Mouse (Mus musculus): ENCODE data around the gene Ccdc126. TPM values are rescaled to one million over a fixed set of nuclear protein-coding genes. Genes with fewer than 3 reads are reported as not detected.

Ccdc126 gene
- polyA plus RNA-seq, 1 experiment from 2014 or later: 6.9 TPM

- Histone ChIP-seq H3K9me3 (replicated peaks) (no peaks in the 10 kb centered on the region), H3K4me2 (no peak overlapping the region), H3K4me3 (no peak overlapping the region), H3K27ac (no peak overlapping the region), H3K9ac (no peak overlapping the region), H3K27me3 (no peaks in the 10 kb centered on the region), H3K36me3 (ENCODE audit: poor library complexity, severe bottlenecking) (no peaks in the 10 kb centered on the region), H3K4me1 (no peaks in the 10 kb centered on the region; the same call in 1 of the 2 replicates)
- 85% methylated on average over 3 of the region's 3 CpGs for whole genome bisulfite sequencing
- ATAC-seq: no peak
Observed at GRCm38 (mm10) chr6:49321341-49321740, 2.3 kb downstream of the Ccdc126 start.

- Histone ChIP-seq H3K4me3 (no peak overlapping the region), H3K9me3 (replicated peaks) (no peaks in the 10 kb centered on the region), H3K36me3 (ENCODE audit: poor library complexity, severe bottlenecking) (no peaks in the 10 kb centered on the region), H3K4me2 (no peak overlapping the region), H3K27me3 (no peaks in the 10 kb centered on the region), H3K4me1 (no peaks in the 10 kb centered on the region; the same call in 1 of the 2 replicates), H3K27ac (no peak overlapping the region), H3K9ac (no peak overlapping the region)
- ATAC-seq: no peak
Observed at GRCm38 (mm10) chr6:49322056-49322455, 3.0 kb downstream of the Ccdc126 start.

GRCm38 (mm10) chr6:49322986-49323385, 3.9 kb downstream of the Ccdc126 start:
- ATAC-seq: no peak

GRCm38 (mm10) chr6:49324528-49324927, 5.5 kb downstream of the Ccdc126 start:
- no peak overlapping the region for H3K9ac ChIP-seq
- 63% methylated on average over 2 of the region's 2 CpGs for WGBS
- H3K27me3 ChIP-seq: no peaks in the 10 kb centered on the region
- H3K27ac ChIP-seq: no peak overlapping the region
- H3K4me2 ChIP-seq: no peak overlapping the region
- no peaks in the 10 kb centered on the region; the same call in 1 of the 2 replicates for H3K4me1 ChIP-seq
- ATAC-seq: no peak
- no peak overlapping the region for H3K4me3 ChIP-seq
- no peaks in the 10 kb centered on the region for H3K36me3 ChIP-seq (ENCODE audit: poor library complexity, severe bottlenecking)
- H3K9me3 ChIP-seq (replicated peaks): no peaks in the 10 kb centered on the region

More at GRCm38 (mm10) chr6:49322986-49323385, 3.9 kb downstream of the Ccdc126 start:
- 72% methylated on average over 2 of the region's 2 CpGs for whole genome bisulfite sequencing
- Histone ChIP-seq H3K9ac (no peak overlapping the region), H3K4me1 (no peaks in the 10 kb centered on the region; the same call in 1 of the 2 replicates), H3K4me3 (no peak overlapping the region), H3K9me3 (replicated peaks) (no peaks in the 10 kb centered on the region), H3K4me2 (no peak overlapping the region), H3K36me3 (ENCODE audit: poor library complexity, severe bottlenecking) (no peaks in the 10 kb centered on the region), H3K27ac (no peak overlapping the region), H3K27me3 (no peaks in the 10 kb centered on the region)

GRCm38 (mm10) chr6:49325294-49325693, 6.2 kb downstream of the Ccdc126 start:
- H3K4me1 ChIP-seq: no peaks in the 10 kb centered on the region; the same call in 1 of the 2 replicates
- no peak for ATAC-seq
- no peak overlapping the region for H3K9ac ChIP-seq
- no peak overlapping the region for H3K4me2 ChIP-seq
- no peak overlapping the region for H3K27ac ChIP-seq
- no peaks in the 10 kb centered on the region for H3K36me3 ChIP-seq (ENCODE audit: poor library complexity, severe bottlenecking)
- WGBS: 79% methylated on average over 1 of the region's 1 CpGs
- H3K27me3 ChIP-seq: no peaks in the 10 kb centered on the region
- no peaks in the 10 kb centered on the region for H3K9me3 ChIP-seq (replicated peaks)
- no peak overlapping the region for H3K4me3 ChIP-seq

GRCm38 (mm10) chr6:49326846-49327245, 7.8 kb downstream of the Ccdc126 start:
- Histone ChIP-seq H3K4me2 (no peak overlapping the region), H3K27ac (no peak overlapping the region), H3K4me3 (no peak overlapping the region), H3K36me3 (ENCODE audit: poor library complexity, severe bottlenecking) (no peaks in the 10 kb centered on the region), H3K4me1 (no peaks in the 10 kb centered on the region), H3K9me3 (replicated peaks) (no peaks in the 10 kb centered on the region), H3K9ac (no peak overlapping the region), H3K27me3 (no peaks in the 10 kb centered on the region)
- no peak for ATAC-seq
- 88% methylated on average over 3 of the region's 3 CpGs for WGBS

- H3K4me2 ChIP-seq: no peak overlapping the region
- H3K36me3 ChIP-seq (ENCODE audit: poor library complexity, severe bottlenecking): peaks cover 4% of the 10 kb centered on the region; the same call in 1 of the 2 replicates
- H3K9me3 ChIP-seq (replicated peaks): no peaks in the 10 kb centered on the region
- H3K27ac ChIP-seq: no peak overlapping the region
- H3K4me3 ChIP-seq: no peak overlapping the region
- H3K4me1 ChIP-seq: no peaks in the 10 kb centered on the region
- H3K27me3 ChIP-seq: no peaks in the 10 kb centered on the region
- H3K9ac ChIP-seq: no peak overlapping the region
- no peak for ATAC-seq
- 75% methylated on average over 5 of the region's 5 CpGs for WGBS
Observed at GRCm38 (mm10) chr6:49331369-49332059, 12.4 kb downstream of the Ccdc126 start.

GRCm38 (mm10) chr6:49332060-49332370, 12.9 kb downstream of the Ccdc126 start:
- H3K4me2 ChIP-seq: no peak overlapping the region
- WGBS: 72% methylated on average over 13 of the region's 13 CpGs
- no peak for ATAC-seq
- no peak overlapping the region for H3K4me3 ChIP-seq
- H3K36me3 ChIP-seq (ENCODE audit: poor library complexity, severe bottlenecking): peaks cover 4% of the 10 kb centered on the region; the same call in 1 of the 2 replicates
- H3K27me3 ChIP-seq: no peaks in the 10 kb centered on the region
- no peaks in the 10 kb centered on the region for H3K4me1 ChIP-seq
- no peak overlapping the region for H3K27ac ChIP-seq
- no peaks in the 10 kb centered on the region for H3K9me3 ChIP-seq (replicated peaks)
- no peak overlapping the region for H3K9ac ChIP-seq

- H3K4me1 ChIP-seq: no peaks in the 10 kb centered on the region
- H3K9ac ChIP-seq: no peak overlapping the region
- H3K27ac ChIP-seq: no peak overlapping the region
- no peak overlapping the region for H3K4me3 ChIP-seq
- peaks cover 4% of the 10 kb centered on the region; the same call in 1 of the 2 replicates for H3K36me3 ChIP-seq (ENCODE audit: poor library complexity, severe bottlenecking)
- H3K9me3 ChIP-seq (replicated peaks): no peaks in the 10 kb centered on the region
- 14% methylated on average over 9 of the region's 9 CpGs for WGBS
- ATAC-seq: no peak
- H3K27me3 ChIP-seq: no peaks in the 10 kb centered on the region
- H3K4me2 ChIP-seq: no peak overlapping the region
Observed at GRCm38 (mm10) chr6:49338566-49338965, 19.5 kb downstream of the Ccdc126 start.

GRCm38 (mm10) chr6:49339145-49339544, 20.1 kb downstream of the Ccdc126 start:
- H3K27me3 ChIP-seq: no peaks in the 10 kb centered on the region
- H3K9ac ChIP-seq: no peak overlapping the region
- ATAC-seq: no peak
- no peak overlapping the region for H3K4me3 ChIP-seq
- H3K9me3 ChIP-seq (replicated peaks): no peaks in the 10 kb centered on the region
- no peaks in the 10 kb centered on the region for H3K4me1 ChIP-seq
- H3K36me3 ChIP-seq (ENCODE audit: poor library complexity, severe bottlenecking): peaks cover 4% of the 10 kb centered on the region; the same call in 1 of the 2 replicates
- 33% methylated on average over 6 of the region's 6 CpGs for WGBS
- H3K4me2 ChIP-seq: no peak overlapping the region
- no peak overlapping the region for H3K27ac ChIP-seq

- Histone ChIP-seq H3K9me3 (replicated peaks) (no peaks in the 10 kb centered on the region), H3K4me3 (no peak overlapping the region), H3K9ac (no peak overlapping the region), H3K27ac (no peak overlapping the region), H3K4me2 (no peak overlapping the region), H3K4me1 (no peaks in the 10 kb centered on the region), H3K36me3 (ENCODE audit: poor library complexity, severe bottlenecking) (no peaks in the 10 kb centered on the region), H3K27me3 (no peaks in the 10 kb centered on the region)
- WGBS: 82% methylated on average over 14 of the region's 14 CpGs
- no peak for ATAC-seq
Observed at GRCm38 (mm10) chr6:49343737-49344469, 24.8 kb downstream of the Ccdc126 start.

- 93% methylated on average over 7 of the region's 7 CpGs for WGBS
- ATAC-seq: no peak
Observed at GRCm38 (mm10) chr6:49349826-49350225, 30.8 kb downstream of the Ccdc126 start.

More at GRCm38 (mm10) chr6:49349826-49350225, 30.8 kb downstream of the Ccdc126 start:
- H3K4me2 ChIP-seq: no peak overlapping the region
- no peaks in the 10 kb centered on the region for H3K4me1 ChIP-seq
- no peaks in the 10 kb centered on the region for H3K9me3 ChIP-seq (replicated peaks)
- no peak overlapping the region for H3K27ac ChIP-seq
- H3K36me3 ChIP-seq (ENCODE audit: poor library complexity, severe bottlenecking): no peaks in the 10 kb centered on the region
- H3K4me3 ChIP-seq: no peak overlapping the region
- H3K9ac ChIP-seq: no peak overlapping the region
- no peaks in the 10 kb centered on the region for H3K27me3 ChIP-seq
